Mouse (Mus musculus): Measurements from ENCODE around the gene Ehmt2. TPM values are rescaled to one million over a fixed set of nuclear protein-coding genes. Genes with fewer than 3 reads are reported as not detected.
"Not testable (repeated sequence)": the region's sequence is repeated elsewhere in the genome, so short reads cannot be mapped to it uniquely, and the experiment has no call there.

Gene Ehmt2
- polyA plus RNA-seq, 1 experiment from 2014 or later = 42.4 TPM

- Histone ChIP-seq H3K27me3 (replicated peaks) (no peaks in the 10 kb centered on the region), H3K9ac (peak overlapping the region; percentile 80), H3K36me3 (peaks cover 9% of the 10 kb centered on the region), H3K4me2 (peak overlapping the region; percentile 93), H3K4me1 (peaks cover 38% of the 10 kb centered on the region), H3K4me3 (peak overlapping the region; percentile 93), H3K27ac (replicated peaks) (peak overlapping the region; percentile 88), H3K9me3 (no peaks in the 10 kb centered on the region)
- WGBS = 73% methylated on average over 12 of the region's 12 CpGs
- ATAC-seq (ENCODE audit: extremely low read depth, insufficient number of reproducible peaks, low FRiP score, low TSS enrichment) = no peak
Observed at GRCm38 (mm10) chr17:34893072-34893824, 5.0 kb upstream of the Ehmt2 start.

DNA sequence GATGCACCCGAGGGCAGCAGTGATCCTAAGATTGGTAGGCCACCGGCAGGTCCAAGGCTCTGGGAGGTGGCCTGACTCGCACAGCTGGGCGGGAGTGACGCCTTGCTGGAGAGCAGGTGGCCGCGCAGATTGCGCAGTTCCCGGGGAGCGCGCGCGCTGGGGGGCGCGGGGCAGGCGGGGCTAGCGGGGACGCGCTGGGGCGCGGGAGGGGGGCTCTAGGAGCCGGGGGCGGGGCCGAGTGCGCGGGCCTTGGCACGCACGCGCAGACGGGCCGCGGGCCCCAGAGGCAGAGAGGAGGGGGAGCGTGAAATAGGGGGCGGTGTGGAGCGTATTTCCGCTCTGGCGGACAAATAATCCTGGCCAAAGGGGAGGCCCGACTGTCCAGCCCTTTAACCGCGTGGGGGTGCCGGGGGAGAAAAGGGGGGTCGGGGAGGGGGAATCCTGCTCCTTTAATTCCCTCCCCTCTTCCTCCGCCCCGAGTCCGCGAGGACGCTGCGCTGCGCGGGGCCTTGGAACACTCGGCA, 4.1 kb upstream of the Ehmt2 start:
- Histone ChIP-seq H3K9ac (peak overlapping the region; percentile 93), H3K9me3 (no peaks in the 10 kb centered on the region), H3K27ac (replicated peaks) (peak overlapping the region; percentile 88), H3K4me3 (peak overlapping the region; percentile 93), H3K4me1 (peaks cover 38% of the 10 kb centered on the region), H3K4me2 (peak overlapping the region; percentile 93), H3K27me3 (replicated peaks) (no peaks in the 10 kb centered on the region), H3K36me3 (peaks cover 9% of the 10 kb centered on the region)
- WGBS = 1% methylated on average over 33 of the region's 51 CpGs
- peak; percentile 81 for ATAC-seq (ENCODE audit: extremely low read depth, insufficient number of reproducible peaks, low FRiP score, low TSS enrichment)

GRCm38 (mm10) chr17:34894801-34895530, 3.3 kb upstream of the Ehmt2 start:
- Histone ChIP-seq H3K4me1 (peaks cover 40% of the 10 kb centered on the region), H3K27me3 (replicated peaks) (no peaks in the 10 kb centered on the region), H3K9ac (peak overlapping the region; percentile 93), H3K4me3 (peak overlapping the region; percentile 93), H3K36me3 (peaks cover 9% of the 10 kb centered on the region), H3K27ac (replicated peaks) (peak overlapping the region; percentile 88), H3K9me3 (no peaks in the 10 kb centered on the region), H3K4me2 (peak overlapping the region; percentile 93)
- no peak for ATAC-seq (ENCODE audit: extremely low read depth, insufficient number of reproducible peaks, low FRiP score, low TSS enrichment)
- WGBS = 12% methylated on average over 42 of the region's 51 CpGs

DNA sequence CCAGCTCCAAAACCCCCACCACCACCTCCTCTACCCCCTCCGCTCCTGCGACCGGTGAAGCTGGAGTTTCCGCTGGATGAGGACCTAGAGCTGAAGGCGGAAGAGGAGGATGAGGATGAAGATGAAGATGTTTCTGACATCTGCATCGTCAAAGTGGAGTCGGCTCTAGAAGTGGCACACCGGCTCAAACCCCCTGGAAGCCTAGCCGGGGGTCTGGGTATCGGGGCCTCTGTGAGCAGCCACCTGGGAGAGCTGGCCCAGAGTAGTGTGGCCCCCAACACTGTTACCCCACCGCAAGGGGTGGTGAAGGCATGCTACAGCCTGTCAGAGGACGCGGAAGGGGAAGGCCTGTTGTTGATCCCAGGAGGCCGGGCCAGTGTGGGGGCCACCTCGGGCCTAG, 2.5 kb upstream of the Ehmt2 start:
- peaks cover 46% of the 10 kb centered on the region for H3K4me1 ChIP-seq
- WGBS = 94% methylated on average over 15 of the region's 15 CpGs
- H3K9ac ChIP-seq = peak overlapping the region; percentile 93
- peak overlapping the region; percentile 93 for H3K4me2 ChIP-seq
- peak overlapping the region; percentile 93 for H3K4me3 ChIP-seq
- H3K27ac ChIP-seq (replicated peaks) = peak overlapping the region; percentile 88; the same call in 1 of the 2 replicates
- H3K27me3 ChIP-seq (replicated peaks) = no peaks in the 10 kb centered on the region
- no peak for ATAC-seq (ENCODE audit: extremely low read depth, insufficient number of reproducible peaks, low FRiP score, low TSS enrichment)
- H3K36me3 ChIP-seq = peaks cover 9% of the 10 kb centered on the region
- H3K9me3 ChIP-seq = no peaks in the 10 kb centered on the region

DNA sequence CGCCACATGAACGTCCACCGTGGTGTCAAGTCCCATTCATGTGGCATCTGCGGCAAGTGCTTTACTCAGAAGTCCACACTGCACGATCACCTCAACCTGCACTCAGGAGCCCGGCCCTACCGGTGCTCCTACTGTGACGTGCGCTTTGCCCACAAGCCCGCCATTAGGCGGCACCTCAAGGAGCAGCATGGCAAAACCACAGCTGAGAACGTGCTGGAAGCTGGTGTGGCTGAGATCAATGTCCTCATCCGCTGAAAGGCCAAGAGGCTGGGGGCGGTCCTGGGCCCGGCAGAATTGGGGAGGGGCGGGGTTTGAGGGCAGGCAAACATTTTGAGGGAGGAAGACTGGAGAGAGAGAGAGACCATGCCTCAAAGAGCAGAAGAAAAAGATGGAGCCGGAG, 1.9 kb upstream of the Ehmt2 start:
- Histone ChIP-seq H3K4me3 (0 out of 2 replicates have a peak overlapping the region, but pooled peaks have one; percentile 2), H3K27me3 (replicated peaks) (no peaks in the 10 kb centered on the region), H3K4me1 (peaks cover 46% of the 10 kb centered on the region), H3K36me3 (peaks cover 15% of the 10 kb centered on the region), H3K4me2 (0 out of 2 replicates have a peak overlapping the region, but pooled peaks have one; percentile 2), H3K9me3 (no peaks in the 10 kb centered on the region), H3K27ac (replicated peaks) (no peak overlapping the region), H3K9ac (no peak overlapping the region)
- no peak for ATAC-seq (ENCODE audit: extremely low read depth, insufficient number of reproducible peaks, low FRiP score, low TSS enrichment)
- WGBS = 85% methylated on average over 17 of the region's 17 CpGs

DNA sequence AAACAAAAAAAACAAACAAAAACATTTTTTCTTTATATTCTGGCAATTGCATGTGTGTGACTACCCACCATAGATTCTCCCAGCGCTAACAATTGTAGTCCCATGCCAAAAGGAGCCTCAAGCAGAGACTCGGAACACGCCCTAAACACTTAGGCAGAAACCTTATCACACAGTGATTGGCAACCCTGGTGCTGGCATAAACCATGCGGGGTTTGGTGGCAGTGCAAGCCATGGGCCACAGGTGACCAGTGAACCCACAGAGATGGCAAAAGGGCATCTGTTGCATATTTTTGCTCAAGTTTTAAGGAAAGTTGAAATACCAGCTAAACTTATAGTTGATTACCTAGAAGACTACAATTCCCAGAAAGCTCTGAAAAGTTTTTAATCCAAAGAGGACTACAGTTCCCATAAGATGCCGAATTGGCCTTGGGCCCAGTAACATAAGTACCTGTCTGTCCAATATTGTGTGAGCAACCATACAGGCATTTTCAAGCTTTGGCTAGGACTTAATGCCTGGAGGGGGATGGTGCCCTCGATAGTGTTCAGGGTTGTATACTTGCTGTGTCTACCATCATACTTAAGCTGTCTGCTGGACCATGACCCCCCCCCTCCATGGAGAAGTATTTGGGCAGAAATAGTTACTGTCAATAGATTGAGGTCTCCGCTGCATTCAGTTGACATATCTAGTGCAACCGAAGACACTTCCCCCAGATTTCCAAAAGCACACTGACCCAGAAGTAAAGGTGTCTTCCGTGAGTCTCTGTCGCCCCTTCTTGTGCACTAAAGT, 703 bp upstream of the Ehmt2 start:
- Histone ChIP-seq H3K4me3 (peak overlapping the region; percentile 95), H3K36me3 (peaks cover 27% of the 10 kb centered on the region), H3K9ac (peak overlapping the region; percentile 99), H3K27ac (replicated peaks) (peak overlapping the region; percentile 96), H3K4me2 (peak overlapping the region; percentile 85), H3K9me3 (no peaks in the 10 kb centered on the region), H3K27me3 (replicated peaks) (no peaks in the 10 kb centered on the region), H3K4me1 (peaks cover 46% of the 10 kb centered on the region)
- no peak for ATAC-seq (ENCODE audit: extremely low read depth, insufficient number of reproducible peaks, low FRiP score, low TSS enrichment)
- WGBS = 11% methylated on average over 10 of the region's 10 CpGs

- H3K27me3 ChIP-seq (replicated peaks) = no peaks in the 10 kb centered on the region
Observed at GRCm38 (mm10) chr17:34898706-34899052, 410 bp downstream of the Ehmt2 start.

DNA sequence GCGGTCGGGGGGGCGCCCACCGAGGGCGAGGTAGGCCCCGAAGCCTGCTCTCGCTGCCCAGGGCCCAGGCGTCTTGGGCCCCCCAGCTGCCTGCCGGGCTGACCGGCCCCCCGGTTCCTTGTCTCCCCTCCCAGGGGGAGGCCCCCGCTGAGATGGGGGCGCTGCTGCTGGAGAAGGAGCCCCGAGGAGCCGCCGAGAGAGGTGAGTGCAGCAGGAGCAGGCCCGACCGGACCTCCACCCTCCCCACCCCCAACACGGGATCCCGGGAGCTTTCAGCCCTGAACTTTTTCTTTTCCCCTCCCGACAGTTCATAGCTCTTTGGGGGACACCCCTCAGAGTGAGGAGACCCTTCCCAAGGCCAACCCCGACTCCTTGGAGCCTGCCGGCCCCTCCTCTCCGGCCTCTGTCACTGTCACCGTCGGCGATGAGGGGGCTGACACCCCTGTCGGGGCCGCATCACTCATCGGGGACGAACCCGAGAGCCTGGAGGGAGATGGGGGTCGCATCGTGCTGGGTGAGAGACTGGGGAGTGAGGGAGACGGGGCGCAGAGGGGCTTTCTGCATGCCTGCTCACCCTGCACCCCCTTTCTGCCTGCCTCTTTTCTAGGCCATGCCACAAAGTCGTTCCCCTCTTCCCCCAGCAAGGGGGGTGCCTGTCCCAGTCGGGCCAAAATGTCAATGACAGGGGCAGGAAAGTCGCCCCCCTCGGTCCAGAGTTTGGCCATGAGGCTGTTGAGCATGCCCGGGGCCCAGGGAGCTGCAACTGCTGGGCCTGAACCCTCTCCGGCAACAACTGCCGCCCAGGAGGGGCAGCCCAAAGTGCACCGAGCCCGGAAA, 1.0 kb downstream of the Ehmt2 start:
- Histone ChIP-seq H3K4me2 (peak overlapping the region; percentile 85), H3K9ac (peak overlapping the region; percentile 99), H3K36me3 (peaks cover 44% of the 10 kb centered on the region), H3K9me3 (no peaks in the 10 kb centered on the region), H3K27ac (replicated peaks) (peak overlapping the region; percentile 96), H3K27me3 (replicated peaks) (no peaks in the 10 kb centered on the region), H3K4me3 (peak overlapping the region; percentile 95), H3K4me1 (peaks cover 39% of the 10 kb centered on the region)
- ATAC-seq (ENCODE audit: extremely low read depth, insufficient number of reproducible peaks, low FRiP score, low TSS enrichment) = no peak
- under 1% methylated on average over 38 of the region's 45 CpGs for WGBS

More at GRCm38 (mm10) chr17:34898706-34899052, 410 bp downstream of the Ehmt2 start:
- peak overlapping the region; percentile 95 for H3K4me3 ChIP-seq
- no peaks in the 10 kb centered on the region for H3K9me3 ChIP-seq
- no peak for ATAC-seq (ENCODE audit: extremely low read depth, insufficient number of reproducible peaks, low FRiP score, low TSS enrichment)
- H3K4me2 ChIP-seq = peak overlapping the region; percentile 85
- under 1% methylated on average over 20 of the region's 47 CpGs for WGBS
- H3K27ac ChIP-seq (replicated peaks) = peak overlapping the region; percentile 96
- peaks cover 42% of the 10 kb centered on the region for H3K4me1 ChIP-seq
- peak overlapping the region; percentile 99 for H3K9ac ChIP-seq
- H3K36me3 ChIP-seq = peaks cover 38% of the 10 kb centered on the region

DNA sequence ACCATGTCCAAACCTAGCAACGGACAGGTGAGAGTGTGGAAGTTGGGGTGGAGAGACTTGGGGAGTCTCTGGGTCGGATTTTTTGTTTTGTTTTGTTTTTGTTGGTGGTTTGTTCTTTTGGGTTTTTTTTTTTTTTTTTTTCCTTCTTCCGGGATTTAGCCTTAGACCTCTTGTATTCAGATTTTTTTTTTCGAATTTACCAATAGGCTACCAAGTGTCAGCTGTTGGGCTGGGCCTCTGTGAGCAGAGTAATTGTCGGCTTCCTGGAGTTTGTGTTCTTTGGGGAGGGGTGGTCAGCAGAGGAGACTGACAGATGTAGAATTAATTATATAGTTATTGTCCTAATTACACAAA, 1.6 kb downstream of the Ehmt2 start:
- H3K4me1 ChIP-seq = peaks cover 39% of the 10 kb centered on the region
- peak overlapping the region; percentile 95 for H3K4me3 ChIP-seq
- peak overlapping the region; percentile 85 for H3K4me2 ChIP-seq
- WGBS = 8% methylated on average over 5 of the region's 5 CpGs
- no peak for ATAC-seq (ENCODE audit: extremely low read depth, insufficient number of reproducible peaks, low FRiP score, low TSS enrichment)
- H3K27me3 ChIP-seq (replicated peaks) = no peaks in the 10 kb centered on the region
- H3K27ac ChIP-seq (replicated peaks) = peak overlapping the region; percentile 96
- H3K9me3 ChIP-seq = no peaks in the 10 kb centered on the region
- peaks cover 50% of the 10 kb centered on the region for H3K36me3 ChIP-seq
- peak overlapping the region; percentile 99 for H3K9ac ChIP-seq

- ATAC-seq (ENCODE audit: extremely low read depth, insufficient number of reproducible peaks, low FRiP score, low TSS enrichment); H3K9ac ChIP-seq; H3K27ac ChIP-seq (replicated peaks); H3K4me3 ChIP-seq; H3K9me3 ChIP-seq; H3K4me2 ChIP-seq; H3K27me3 ChIP-seq (replicated peaks): not testable (repeated sequence)
- Histone ChIP-seq H3K36me3 (peaks cover 58% of the 10 kb centered on the region), H3K4me1 (peaks cover 29% of the 10 kb centered on the region)
Observed at GRCm38 (mm10) chr17:34900826-34901225, 2.6 kb downstream of the Ehmt2 start.
